Mouse (Mus musculus): Measurements from ENCODE around the gene 4921507P07Rik. TPM values are rescaled to one million over a fixed set of nuclear protein-coding genes. Genes with fewer than 3 reads are reported as not detected.
A peak's percentile ranks its signal among the peaks of the same experiment; 100 is the strongest.

4921507P07Rik gene
- polyA plus RNA-seq, 1 experiment from 2014 or later: 0.82 TPM

GRCm38 (mm10) chr6:50526597-50527024 is 69.8 kb downstream of the 4921507P07Rik start:
- ATAC-seq (replicated peaks; ENCODE audit: low FRiP score, low read depth) (no peak), DNase-seq (ENCODE audit: low spot score) (peak; percentile 89)
- Histone ChIP-seq H3K27ac (no peak overlapping the region), H3K4me1 (replicated peaks; ENCODE audit: insufficient read depth, low read length) (0 out of 2 replicates have a peak, but pooled peaks cover 5% of the 10 kb centered on the region), H3K4me3 (replicated peaks; ENCODE audit: low read depth, low read length) (no peak overlapping the region), H3K36me3 (ENCODE audit: insufficient read depth, low read length) (no peaks in the 10 kb centered on the region), H3K9ac (ENCODE audit: low read depth, low read length) (no peak overlapping the region), H3K27me3 (ENCODE audit: insufficient read depth, low read length) (no peaks in the 10 kb centered on the region), H3K9me3 (replicated peaks; ENCODE audit: low read length) (no peaks in the 10 kb centered on the region; the same call in 1 of the 2 replicates), H3K4me2 (ENCODE audit: low read length) (no peak overlapping the region)
- 27% methylated on average over 7 of the region's 7 CpGs for WGBS
- peak; percentile 97 for TF ChIP-seq CTCF (IDR thresholded peaks at IDR 0.05; ENCODE audit: low read depth)

GRCm38 (mm10) chr6:50525846-50526245 is 70.6 kb downstream of the 4921507P07Rik start:
- no peak overlapping the region for H3K27ac ChIP-seq
- no peak overlapping the region for H3K4me3 ChIP-seq (replicated peaks; ENCODE audit: low read depth, low read length)
- DNase-seq (ENCODE audit: low spot score): no peak
- no peaks in the 10 kb centered on the region for H3K36me3 ChIP-seq (ENCODE audit: insufficient read depth, low read length)
- H3K9me3 ChIP-seq (replicated peaks; ENCODE audit: low read length): no peaks in the 10 kb centered on the region
- H3K27me3 ChIP-seq (ENCODE audit: insufficient read depth, low read length): no peaks in the 10 kb centered on the region
- no peak for ATAC-seq (replicated peaks; ENCODE audit: low FRiP score, low read depth)
- no peak overlapping the region for H3K9ac ChIP-seq (ENCODE audit: low read depth, low read length)
- H3K4me2 ChIP-seq (ENCODE audit: low read length): no peak overlapping the region
- TF ChIP-seq CTCF (IDR thresholded peaks at IDR 0.05; ENCODE audit: low read depth): no peak
- 0 out of 2 replicates have a peak, but pooled peaks cover 5% of the 10 kb centered on the region for H3K4me1 ChIP-seq (replicated peaks; ENCODE audit: insufficient read depth, low read length)
- 82% methylated on average over 8 of the region's 8 CpGs for WGBS

GRCm38 (mm10) chr6:50524261-50524896 is 72.1 kb downstream of the 4921507P07Rik start:
- no peak for TF ChIP-seq CTCF (IDR thresholded peaks at IDR 0.05; ENCODE audit: low read depth)
- H3K4me2 ChIP-seq (ENCODE audit: low read length): no peak overlapping the region
- no peak for ATAC-seq (replicated peaks; ENCODE audit: low FRiP score, low read depth)
- no peak for DNase-seq (ENCODE audit: low spot score)
- H3K4me1 ChIP-seq (replicated peaks; ENCODE audit: insufficient read depth, low read length): 0 out of 2 replicates have a peak, but pooled peaks cover 5% of the 10 kb centered on the region
- WGBS: 81% methylated on average over 10 of the region's 10 CpGs
- no peak overlapping the region for H3K9ac ChIP-seq (ENCODE audit: low read depth, low read length)
- H3K27me3 ChIP-seq (ENCODE audit: insufficient read depth, low read length): no peaks in the 10 kb centered on the region
- no peak overlapping the region for H3K4me3 ChIP-seq (replicated peaks; ENCODE audit: low read depth, low read length)
- H3K9me3 ChIP-seq (replicated peaks; ENCODE audit: low read length): no peaks in the 10 kb centered on the region
- H3K36me3 ChIP-seq (ENCODE audit: insufficient read depth, low read length): no peaks in the 10 kb centered on the region
- H3K27ac ChIP-seq: no peak overlapping the region

Small RNAs within 50 kb of the gene (microRNA-seq; reads per million reads assigned to microRNA genes)
- gene Mir6371: not detected

Other genes starting within 250 kb of the 4921507P07Rik start
- 17.4 and 19.7 TPM in 2 replicates for gene Osbpl3, start 140.4 kb downstream of the 4921507P07Rik start, polyA plus RNA-seq (2015; fragmentation: Nextera tagmentation; extraction: Ambion mirVana)
- gene Cycs, start 30.1 kb downstream of the 4921507P07Rik start, polyA plus RNA-seq (2015; fragmentation: Nextera tagmentation; extraction: Ambion mirVana): 122 and 134 TPM in 2 replicates
- 0.29 and 0.46 TPM in 2 replicates for gene Npvf, start 57.8 kb upstream of the 4921507P07Rik start, polyA plus RNA-seq (2015; fragmentation: Nextera tagmentation; extraction: Ambion mirVana)

Data from kidney, postnatal 0 days (tissue).